Mouse (Mus musculus): ENCODE results near the gene Ppil2.

GRCm38 (mm10) chr16:17102630-17103220 lies 8.3 kb downstream of the Ppil2 start:
- no peak for TF ChIP-seq CTCF (IDR thresholded peaks at IDR 0.05; ENCODE audit: extremely low read depth, insufficient read depth, insufficient read length, insufficient replicate concordance)
- TF ChIP-seq POLR2A (IDR thresholded peaks at IDR 0.05; ENCODE audit: low read depth, low read length) = no peak

All from spleen, adult 2 months (tissue).